Mouse (Mus musculus) forebrain, postnatal 0 days (tissue): ENCODE data around the gene Poln. TPM values are rescaled to one million over a fixed set of nuclear protein-coding genes. Genes with fewer than 3 reads are reported as not detected.

Experiments
- ATAC-seq: fragments of 200-750 bp; cut with Nextera tagmentation; 2 replicates; pipeline ENCODE4 v1.8.0; 2017; ENCODE audit warnings: mild to moderate bottlenecking, moderate library complexity
- DNase-seq: peaks from one replicate; pipeline ENCODE4 v3.0.0-alpha.2; 2015
- H3K27ac ChIP-seq: fragments of 300-500 bp; sonication (generic); 2 replicates; pipeline ENCODE4 v1.5.1; 2014; ENCODE audit warnings: low read depth, mild to moderate bottlenecking, antibody characterized with exemption, low read length, moderate library complexity, mixed read lengths
- H3K27me3 ChIP-seq: fragments of 300-500 bp; sonication (generic); 2 replicates; pipeline ENCODE4 v1.6.1; 2014; ENCODE audit warnings: mild to moderate bottlenecking, low read length, mixed read lengths; ENCODE audit not compliant: insufficient read depth
- H3K36me3 ChIP-seq: fragments of 300-500 bp; sonication (generic); 2 replicates; pipeline ENCODE4 v1.6.1; 2014; ENCODE audit warnings: mild to moderate bottlenecking, moderate library complexity; ENCODE audit not compliant: insufficient read depth
- H3K4me1 ChIP-seq: fragments of 300-500 bp; sonication (generic); 2 replicates; pipeline ENCODE4 v1.6.1; 2014; ENCODE audit warnings: antibody characterized with exemption; ENCODE audit not compliant: insufficient read depth
- H3K4me2 ChIP-seq: fragments of 300-500 bp; sonication (generic); 2 replicates; pipeline ENCODE4 v1.6.1; 2014; ENCODE audit warnings: low read depth, mild to moderate bottlenecking, moderate library complexity
- H3K4me3 ChIP-seq: fragments of 300-500 bp; sonication (generic); 2 replicates; pipeline ENCODE4 v1.5.1; 2014; ENCODE audit warnings: low read depth, low read length, mixed read lengths
- H3K9ac ChIP-seq: fragments of 300-500 bp; sonication (generic); 2 replicates; pipeline ENCODE4 v1.6.1; 2014; ENCODE audit warnings: mild to moderate bottlenecking
- H3K9me3 ChIP-seq: fragments of 300-500 bp; sonication (generic); 2 replicates; pipeline ENCODE4 v1.6.1; 2016; ENCODE audit warnings: low read length
- CTCF ChIP-seq: sonication (generic); IDR thresholded peaks from 2 replicates; pipeline ENCODE4 v1.5.1; 2016; ENCODE audit warnings: antibody characterized with exemption, control low read depth, low read depth
- WGBS: fragments of 180-500 bp; shearing (Covaris S2); extraction: QIAGEN DNeasy Blood & Tissue Kit; methylation state at CpG from one replicate; pipeline ENCODE4 v1.1.7; 2014; 5-methylcytosine and 5-hydroxymethylcytosine counted together
- polyA plus RNA-seq: library from polyadenylated mRNA; unstranded; fragments of >200 nt; fragmentation: Nextera tagmentation; extraction: Ambion mirVana; gene quantifications from 2 replicates; pipeline ENCODE4 v1.2.1, GENCODE M21; 2015
- total RNA-seq: library from RNA; depleted of rRNA; stranded (reverse); fragments of >200 nt; gene quantifications from 2 replicates; pipeline ENCODE4 v1.2.3, GENCODE M21; 2014

Poln gene
- total and polyA plus RNA-seq, 2 experiments from 2014 or later, result 0.05 to 0.48 TPM

DNA sequence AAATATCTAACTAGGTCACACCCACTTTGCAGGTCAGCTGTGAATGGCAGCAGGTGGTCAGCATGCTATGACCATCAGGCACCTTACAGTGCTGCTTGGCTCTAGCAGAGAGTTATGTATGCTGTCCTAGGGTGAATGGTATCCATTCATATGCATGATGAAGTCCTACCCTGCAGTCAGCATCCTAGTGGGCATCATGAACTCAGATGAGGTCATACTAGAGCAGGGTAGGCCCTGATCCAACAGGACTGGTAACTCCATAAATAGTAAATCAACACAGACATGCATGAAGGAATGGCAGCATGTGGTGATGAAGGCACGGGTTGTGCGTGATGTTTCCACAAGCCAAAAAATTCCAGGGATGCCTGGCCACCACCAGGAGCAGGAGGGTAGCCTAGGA, 36.5 kb upstream of the Poln start:
- 81% methylated on average over 2 of the region's 2 CpGs for WGBS
- no peaks in the 10 kb centered on the region for H3K27me3 ChIP-seq
- H3K36me3 ChIP-seq, result no peaks in the 10 kb centered on the region
- no peaks in the 10 kb centered on the region for H3K4me1 ChIP-seq
- DNase-seq, result no peak
- ATAC-seq, result no peak
- H3K4me2 ChIP-seq, result no peak overlapping the region
- no peak overlapping the region for H3K27ac ChIP-seq
- TF ChIP-seq CTCF, result no peak
- no peaks in the 10 kb centered on the region for H3K9me3 ChIP-seq
- no peak overlapping the region for H3K9ac ChIP-seq
- no peak overlapping the region for H3K4me3 ChIP-seq

- no peak for TF ChIP-seq CTCF
- ATAC-seq, result no peak
- Histone ChIP-seq H3K27ac (no peak overlapping the region), H3K4me2 (no peak overlapping the region), H3K4me1 (no peaks in the 10 kb centered on the region), H3K4me3 (no peak overlapping the region), H3K9ac (no peak overlapping the region), H3K36me3 (no peaks in the 10 kb centered on the region), H3K9me3 (no peaks in the 10 kb centered on the region), H3K27me3 (no peaks in the 10 kb centered on the region)
- no peak for DNase-seq
- WGBS, result 80% methylated on average over 2 of the region's 2 CpGs
Measured at GRCm38 (mm10) chr5:34204911-34205310, 35.7 kb upstream of the Poln start.

DNA sequence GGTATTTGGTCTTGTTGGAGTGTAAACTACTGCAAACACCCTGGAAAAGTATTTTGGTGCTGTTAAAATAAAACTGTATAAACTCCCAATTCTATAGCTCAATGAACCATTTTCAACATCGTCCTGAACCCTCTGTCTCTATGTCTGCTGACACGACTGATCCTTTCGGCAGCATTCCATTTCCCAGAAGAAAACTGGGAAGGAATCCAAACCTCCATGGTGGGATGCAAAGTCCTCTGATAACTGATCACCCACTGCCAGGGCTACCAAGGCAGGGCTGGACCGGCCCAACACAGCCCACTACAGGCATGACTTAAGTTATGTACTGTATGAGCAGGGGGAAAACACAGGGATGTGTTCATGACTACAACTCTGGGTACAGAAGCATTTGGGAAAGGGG, 32.8 kb upstream of the Poln start:
- no peak overlapping the region for H3K4me2 ChIP-seq
- TF ChIP-seq CTCF, result no peak
- H3K4me3 ChIP-seq, result no peak overlapping the region
- DNase-seq (no peak), ATAC-seq (no peak)
- no peak overlapping the region for H3K9ac ChIP-seq
- 57% methylated on average over 4 of the region's 4 CpGs for whole genome bisulfite sequencing
- no peaks in the 10 kb centered on the region for H3K9me3 ChIP-seq
- no peaks in the 10 kb centered on the region for H3K4me1 ChIP-seq
- no peak overlapping the region for H3K27ac ChIP-seq
- no peaks in the 10 kb centered on the region for H3K36me3 ChIP-seq
- H3K27me3 ChIP-seq, result no peaks in the 10 kb centered on the region

DNA sequence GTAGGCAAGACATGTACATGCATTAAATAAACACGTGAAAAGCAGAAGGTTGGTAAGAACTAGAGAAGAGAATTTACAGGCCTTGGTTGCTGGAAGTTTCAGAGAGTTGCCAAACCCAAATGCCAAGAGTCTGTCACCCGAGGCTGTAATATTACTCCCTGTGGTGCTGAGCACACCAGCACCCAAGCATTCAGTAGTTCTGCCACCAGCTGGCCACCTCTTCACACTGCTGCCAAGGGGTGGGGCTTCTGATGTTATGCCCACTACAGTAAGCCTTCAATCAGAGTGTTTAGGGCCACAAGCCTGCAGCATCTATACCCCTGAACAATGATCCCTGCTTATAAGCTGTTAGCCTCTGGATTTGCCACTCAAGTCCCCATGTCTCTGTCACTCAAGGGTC, 32.1 kb upstream of the Poln start:
- Histone ChIP-seq H3K27ac (no peak overlapping the region), H3K9ac (no peak overlapping the region), H3K4me2 (no peak overlapping the region), H3K27me3 (no peaks in the 10 kb centered on the region), H3K9me3 (no peaks in the 10 kb centered on the region), H3K4me3 (no peak overlapping the region), H3K4me1 (no peaks in the 10 kb centered on the region), H3K36me3 (no peaks in the 10 kb centered on the region)
- ATAC-seq (peak; percentile 55; the same call in 1 of the 2 replicates), DNase-seq (no peak)
- no peak for TF ChIP-seq CTCF
- 53% methylated on average over 2 of the region's 2 CpGs for WGBS

DNA sequence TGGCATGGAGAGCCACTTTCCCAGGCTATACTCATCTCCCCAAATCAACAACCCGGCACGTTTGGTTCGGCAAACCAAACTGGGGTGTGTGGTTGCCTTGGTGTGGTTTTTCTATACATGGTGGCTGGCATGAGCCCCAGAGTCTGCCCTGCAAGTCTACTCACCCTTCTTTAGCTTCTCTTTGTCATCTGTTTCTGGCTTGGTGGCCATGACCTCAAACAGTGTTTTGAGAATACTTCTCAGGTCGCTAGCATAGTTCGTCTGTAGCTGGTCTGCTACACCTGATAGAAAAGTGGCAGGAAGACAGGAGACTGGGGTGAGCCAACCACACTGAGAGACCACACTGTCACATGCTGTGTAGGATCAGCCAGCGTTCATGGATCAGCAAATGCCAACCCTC, 29.4 kb upstream of the Poln start:
- H3K4me2 ChIP-seq, result no peak overlapping the region
- 84% methylated on average over 6 of the region's 6 CpGs for WGBS
- H3K36me3 ChIP-seq, result no peaks in the 10 kb centered on the region; the same call in 1 of the 2 replicates
- DNase-seq (no peak), ATAC-seq (no peak)
- no peak overlapping the region for H3K9ac ChIP-seq
- no peaks in the 10 kb centered on the region for H3K4me1 ChIP-seq
- TF ChIP-seq CTCF, result no peak
- no peaks in the 10 kb centered on the region for H3K27me3 ChIP-seq
- no peaks in the 10 kb centered on the region for H3K9me3 ChIP-seq
- H3K27ac ChIP-seq, result no peak overlapping the region
- no peak overlapping the region for H3K4me3 ChIP-seq

GRCm38 (mm10) chr5:34197243-34197642, 28.0 kb upstream of the Poln start:
- H3K27me3 ChIP-seq, result no peaks in the 10 kb centered on the region
- TF ChIP-seq CTCF, result no peak
- 64% methylated on average over 4 of the region's 4 CpGs for WGBS
- peak; percentile 65 for DNase-seq
- no peak overlapping the region for H3K4me2 ChIP-seq
- peak; percentile 81 for ATAC-seq
- no peaks in the 10 kb centered on the region; the same call in 1 of the 2 replicates for H3K36me3 ChIP-seq
- H3K27ac ChIP-seq, result no peak overlapping the region
- H3K4me3 ChIP-seq, result no peak overlapping the region
- no peak overlapping the region for H3K9ac ChIP-seq
- H3K9me3 ChIP-seq, result no peaks in the 10 kb centered on the region
- no peaks in the 10 kb centered on the region for H3K4me1 ChIP-seq

DNA sequence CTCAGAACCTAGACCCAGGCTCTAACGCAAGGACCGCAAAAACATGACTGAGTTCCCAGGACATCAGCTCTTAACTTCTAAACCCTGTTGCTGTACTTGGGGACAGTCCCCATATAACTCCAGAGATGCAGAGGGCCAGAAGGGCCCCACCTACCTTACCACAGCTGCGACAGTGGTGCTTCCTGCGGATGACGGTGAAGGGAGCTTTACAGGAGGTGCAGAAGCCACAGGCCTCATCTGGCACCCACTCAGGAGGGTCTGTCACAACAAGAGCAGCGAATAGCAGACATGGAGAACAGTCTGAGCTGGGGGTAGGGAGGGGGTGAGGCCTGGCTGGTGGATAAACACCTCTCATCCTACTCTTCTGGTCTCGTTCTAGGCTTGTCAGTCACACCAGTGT, 27.2 kb upstream of the Poln start:
- no peak overlapping the region for H3K9ac ChIP-seq
- no peak for DNase-seq
- no peak overlapping the region for H3K4me3 ChIP-seq
- no peaks in the 10 kb centered on the region; the same call in 1 of the 2 replicates for H3K36me3 ChIP-seq
- no peak for ATAC-seq
- no peaks in the 10 kb centered on the region for H3K9me3 ChIP-seq
- H3K27me3 ChIP-seq, result no peaks in the 10 kb centered on the region
- no peak overlapping the region for H3K27ac ChIP-seq
- no peak overlapping the region for H3K4me2 ChIP-seq
- 82% methylated on average over 7 of the region's 7 CpGs for WGBS
- H3K4me1 ChIP-seq, result no peaks in the 10 kb centered on the region
- TF ChIP-seq CTCF, result no peak

GRCm38 (mm10) chr5:34195786-34196185, 26.5 kb upstream of the Poln start:
- Histone ChIP-seq H3K4me2 (no peak overlapping the region), H3K9ac (no peak overlapping the region), H3K27ac (no peak overlapping the region), H3K4me3 (no peak overlapping the region), H3K9me3 (no peaks in the 10 kb centered on the region), H3K4me1 (no peaks in the 10 kb centered on the region), H3K36me3 (no peaks in the 10 kb centered on the region; the same call in 1 of the 2 replicates), H3K27me3 (no peaks in the 10 kb centered on the region)
- no peak for TF ChIP-seq CTCF
- DNase-seq (no peak), ATAC-seq (no peak)
- 94% methylated on average over 12 of the region's 12 CpGs for WGBS
